Mouse (Mus musculus): ENCODE data around the gene Igflr1. TPM values are rescaled to one million over a fixed set of nuclear protein-coding genes. Genes with fewer than 3 reads are reported as not detected.

Gene Igflr1
- polyA plus RNA-seq, 1 experiment from 2014 or later = 1.3 TPM

DNA sequence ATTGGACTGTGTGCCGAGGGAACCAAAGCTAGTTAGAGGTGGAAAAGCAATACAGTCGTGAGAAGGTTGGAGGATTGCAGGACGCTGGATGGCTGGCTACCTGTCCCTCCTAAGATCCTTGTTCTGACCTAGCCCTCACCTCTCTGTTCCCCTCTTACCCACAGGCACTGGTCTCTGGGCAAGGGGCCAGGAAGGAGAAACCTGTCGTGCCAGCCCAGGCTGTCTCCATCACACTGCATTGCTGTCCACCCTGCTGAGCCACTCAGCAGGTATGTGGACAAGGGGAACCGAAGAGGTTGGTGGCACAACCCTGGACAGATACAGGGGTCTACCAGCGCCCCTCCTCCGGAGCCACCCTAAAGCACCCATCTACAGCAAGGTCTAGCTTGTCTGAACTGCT is 35.4 kb downstream of the Igflr1 start:
- no peak overlapping the region for H3K4me3 ChIP-seq (ENCODE audit: low read depth, low read length)
- H3K9me3 ChIP-seq (ENCODE audit: control insufficient read depth, low read length) = no peaks in the 10 kb centered on the region
- no peaks in the 10 kb centered on the region for H3K36me3 ChIP-seq (ENCODE audit: control insufficient read depth, insufficient read depth, low read length)
- H3K27me3 ChIP-seq (ENCODE audit: control insufficient read depth, insufficient read depth, low read length) = no peaks in the 10 kb centered on the region
- no peak overlapping the region for H3K4me2 ChIP-seq (replicated peaks; ENCODE audit: low read depth)
- ATAC-seq (ENCODE audit: low FRiP score, low TSS enrichment) (peak; percentile 39), DNase-seq (ENCODE audit: low spot score) (peak; percentile 78)
- no peak overlapping the region for H3K9ac ChIP-seq (ENCODE audit: low read length)
- TF ChIP-seq EP300 (optimal IDR thresholded peaks at IDR 0.05) (no peak), CTCF (IDR thresholded peaks at IDR 0.05; ENCODE audit: low read depth) (no peak)
- H3K4me1 ChIP-seq (replicated peaks; ENCODE audit: control insufficient read depth, insufficient read depth) = no peaks in the 10 kb centered on the region
- WGBS = 61% methylated on average over 7 of the region's 7 CpGs
- H3K27ac ChIP-seq (replicated peaks) = peak overlapping the region; percentile 86

- DNase-seq (ENCODE audit: low spot score) = peak; percentile 94
- Histone ChIP-seq H3K27ac (replicated peaks) (peak overlapping the region; percentile 80), H3K36me3 (ENCODE audit: control insufficient read depth, insufficient read depth, low read length) (no peaks in the 10 kb centered on the region), H3K4me2 (replicated peaks; ENCODE audit: low read depth) (no peak overlapping the region), H3K9ac (ENCODE audit: low read length) (no peak overlapping the region), H3K4me3 (ENCODE audit: low read depth, low read length) (no peak overlapping the region), H3K4me1 (replicated peaks; ENCODE audit: control insufficient read depth, insufficient read depth) (no peaks in the 10 kb centered on the region), H3K27me3 (ENCODE audit: control insufficient read depth, insufficient read depth, low read length) (no peaks in the 10 kb centered on the region), H3K9me3 (ENCODE audit: control insufficient read depth, low read length) (no peaks in the 10 kb centered on the region)
- WGBS = 29% methylated on average over 3 of the region's 3 CpGs
- peak; percentile 87 for ATAC-seq (ENCODE audit: low FRiP score, low TSS enrichment)
- TF ChIP-seq EP300 (optimal IDR thresholded peaks at IDR 0.05) (peak; percentile 66), CTCF (IDR thresholded peaks at IDR 0.05; ENCODE audit: low read depth) (no peak)
These were observed 37.4 kb downstream of the Igflr1 start for GRCm38 (mm10) chr7:30602583-30602982.

GRCm38 (mm10) chr7:30604424-30604823 is 39.2 kb downstream of the Igflr1 start:
- Histone ChIP-seq H3K4me3 (ENCODE audit: low read depth, low read length) (no peak overlapping the region), H3K4me1 (replicated peaks; ENCODE audit: control insufficient read depth, insufficient read depth) (no peaks in the 10 kb centered on the region), H3K4me2 (replicated peaks; ENCODE audit: low read depth) (no peak overlapping the region), H3K9me3 (ENCODE audit: control insufficient read depth, low read length) (no peaks in the 10 kb centered on the region), H3K36me3 (ENCODE audit: control insufficient read depth, insufficient read depth, low read length) (no peaks in the 10 kb centered on the region), H3K9ac (ENCODE audit: low read length) (no peak overlapping the region), H3K27ac (replicated peaks) (no peak overlapping the region), H3K27me3 (ENCODE audit: control insufficient read depth, insufficient read depth, low read length) (no peaks in the 10 kb centered on the region)
- ATAC-seq (ENCODE audit: low FRiP score, low TSS enrichment) (no peak), DNase-seq (ENCODE audit: low spot score) (no peak)
- 42% methylated on average over 8 of the region's 8 CpGs for WGBS
- TF ChIP-seq EP300 (optimal IDR thresholded peaks at IDR 0.05) (no peak), CTCF (IDR thresholded peaks at IDR 0.05; ENCODE audit: low read depth) (no peak)

DNA sequence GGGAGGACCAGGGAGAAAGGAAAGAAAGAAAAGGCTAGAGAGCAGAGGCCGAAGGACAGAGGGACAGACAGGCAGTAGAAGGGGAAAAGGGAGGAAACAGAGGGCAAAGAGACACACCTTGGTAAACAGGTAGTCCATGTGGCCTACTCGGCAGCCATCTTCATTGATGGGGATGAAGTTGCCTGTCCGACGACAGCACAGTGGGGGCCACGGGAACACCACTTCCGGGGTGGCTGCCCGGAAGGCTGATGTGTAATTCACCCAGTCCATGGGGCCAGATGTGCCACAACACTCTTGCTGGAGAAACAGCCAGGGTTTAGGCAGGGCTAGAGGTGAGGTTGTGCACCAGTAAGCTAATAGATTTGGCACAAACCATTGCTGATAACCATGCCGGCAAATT is 39.7 kb downstream of the Igflr1 start:
- TF ChIP-seq EP300 (optimal IDR thresholded peaks at IDR 0.05) (no peak), CTCF (IDR thresholded peaks at IDR 0.05; ENCODE audit: low read depth) (no peak)
- H3K4me3 ChIP-seq (ENCODE audit: low read depth, low read length) = no peak overlapping the region
- no peaks in the 10 kb centered on the region for H3K4me1 ChIP-seq (replicated peaks; ENCODE audit: control insufficient read depth, insufficient read depth)
- no peaks in the 10 kb centered on the region for H3K27me3 ChIP-seq (ENCODE audit: control insufficient read depth, insufficient read depth, low read length)
- no peaks in the 10 kb centered on the region for H3K9me3 ChIP-seq (ENCODE audit: control insufficient read depth, low read length)
- ATAC-seq (ENCODE audit: low FRiP score, low TSS enrichment) (no peak), DNase-seq (ENCODE audit: low spot score) (no peak)
- H3K36me3 ChIP-seq (ENCODE audit: control insufficient read depth, insufficient read depth, low read length) = no peaks in the 10 kb centered on the region
- H3K4me2 ChIP-seq (replicated peaks; ENCODE audit: low read depth) = no peak overlapping the region
- no peak overlapping the region for H3K27ac ChIP-seq (replicated peaks)
- WGBS = 75% methylated on average over 8 of the region's 8 CpGs
- no peak overlapping the region for H3K9ac ChIP-seq (ENCODE audit: low read length)

GRCm38 (mm10) chr7:30607706-30608309 is 42.6 kb downstream of the Igflr1 start:
- TF ChIP-seq EP300 (optimal IDR thresholded peaks at IDR 0.05) (no peak), CTCF (IDR thresholded peaks at IDR 0.05; ENCODE audit: low read depth) (peak; percentile 81)
- Histone ChIP-seq H3K27ac (replicated peaks) (no peak overlapping the region), H3K9ac (ENCODE audit: low read length) (no peak overlapping the region), H3K4me1 (replicated peaks; ENCODE audit: control insufficient read depth, insufficient read depth) (no peaks in the 10 kb centered on the region), H3K36me3 (ENCODE audit: control insufficient read depth, insufficient read depth, low read length) (no peaks in the 10 kb centered on the region), H3K4me2 (replicated peaks; ENCODE audit: low read depth) (no peak overlapping the region), H3K4me3 (ENCODE audit: low read depth, low read length) (no peak overlapping the region), H3K27me3 (ENCODE audit: control insufficient read depth, insufficient read depth, low read length) (no peaks in the 10 kb centered on the region), H3K9me3 (ENCODE audit: control insufficient read depth, low read length) (no peaks in the 10 kb centered on the region)
- 28% methylated on average over 8 of the region's 8 CpGs for whole genome bisulfite sequencing
- ATAC-seq (ENCODE audit: low FRiP score, low TSS enrichment) (peak; percentile 28; the same call in 1 of the 2 replicates), DNase-seq (ENCODE audit: low spot score) (peak; percentile 77)

- no peak overlapping the region for H3K27ac ChIP-seq (replicated peaks)
- H3K9ac ChIP-seq (ENCODE audit: low read length) = no peak overlapping the region
- H3K9me3 ChIP-seq (ENCODE audit: control insufficient read depth, low read length) = no peaks in the 10 kb centered on the region
- ATAC-seq (ENCODE audit: low FRiP score, low TSS enrichment) (no peak), DNase-seq (ENCODE audit: low spot score) (no peak)
- no peaks in the 10 kb centered on the region for H3K36me3 ChIP-seq (ENCODE audit: control insufficient read depth, insufficient read depth, low read length)
- no peak overlapping the region for H3K4me3 ChIP-seq (ENCODE audit: low read depth, low read length)
- no peaks in the 10 kb centered on the region for H3K4me1 ChIP-seq (replicated peaks; ENCODE audit: control insufficient read depth, insufficient read depth)
- 46% methylated on average over 16 of the region's 16 CpGs for WGBS
- H3K4me2 ChIP-seq (replicated peaks; ENCODE audit: low read depth) = no peak overlapping the region
- H3K27me3 ChIP-seq (ENCODE audit: control insufficient read depth, insufficient read depth, low read length) = no peaks in the 10 kb centered on the region
- TF ChIP-seq EP300 (optimal IDR thresholded peaks at IDR 0.05) = no peak
- TF ChIP-seq CTCF (IDR thresholded peaks at IDR 0.05; ENCODE audit: low read depth) = no peak
These were observed 43.2 kb downstream of the Igflr1 start for GRCm38 (mm10) chr7:30608476-30608875.

Data from stomach, postnatal 0 days (tissue).